Mouse (Mus musculus): Measurements from ENCODE around the gene Kcnj8. TPM values are rescaled to one million over a fixed set of nuclear protein-coding genes. Genes with fewer than 3 reads are reported as not detected.

Gene Kcnj8
- total RNA-seq, 4 experiments from 2014 or later, result 2.9 to 9.0 (median 6.3) TPM

Other genes with a start within 250 kb of the Kcnj8 start
- gene Slco1a5, start 248.6 kb downstream of the Kcnj8 start, total RNA-seq (2022), result not detected
- 10 to 100 TPM in 1 of 4 experiments, 1 to 10 TPM in 3; 7.3 to 11.3 (median 9.3) TPM for gene Pyroxd1, start 226.0 kb downstream of the Kcnj8 start, total RNA-seq (2022)
- gene Recql, start 184.5 kb downstream of the Kcnj8 start, total RNA-seq (2022), result 1 to 10 TPM; 4.4 to 6.2 (median 4.9) TPM
- gene Golt1b, start 184.4 kb downstream of the Kcnj8 start, total RNA-seq (2022), result 10 to 100 TPM; 16.5 to 19.9 (median 17.1) TPM
- not detected for gene Spx, start 158.2 kb downstream of the Kcnj8 start, total RNA-seq (2022)
- under 1 TPM in 2 of 4 experiments, not detected in 2; 0.16 to 0.18 TPM for gene Gys2, start 98.5 kb downstream of the Kcnj8 start, total RNA-seq (2022)
- gene Ldhb, start 63.7 kb downstream of the Kcnj8 start, total RNA-seq (2022), result 100 to 1,000 TPM; 332 to 451 (median 374) TPM
- gene Abcc9, start 130.7 kb upstream of the Kcnj8 start, total RNA-seq (2022), result 100 to 1,000 TPM; 124 to 153 (median 134) TPM
- 10 to 100 TPM; 31.2 to 34.2 (median 32.8) TPM for gene Cmas, start 185.1 kb upstream of the Kcnj8 start, total RNA-seq (2022)
- not detected for gene Sult6b2, start 232.9 kb upstream of the Kcnj8 start, total RNA-seq (2022)